Mouse (Mus musculus): ENCODE measurements around the gene Sult3a1. TPM values are rescaled to one million over a fixed set of nuclear protein-coding genes. Genes with fewer than 3 reads are reported as not detected.

Gene Sult3a1
- polyA plus RNA-seq, 1 experiment from 2014 or later, result not detected

- ATAC-seq (ENCODE audit: low FRiP score, low TSS enrichment), result peak; percentile 97
- Histone ChIP-seq H3K36me3 (ENCODE audit: insufficient read depth, low read length) (no peaks in the 10 kb centered on the region), H3K9ac (replicated peaks; ENCODE audit: low read length) (peak within 1 kb of the TSS; percentile 41; the same call in 1 of the 2 replicates), H3K27me3 (ENCODE audit: insufficient read depth, low read length) (no peaks in the 10 kb centered on the region), H3K27ac (ENCODE audit: low read length) (no peak within 1 kb of the TSS), H3K4me1 (ENCODE audit: insufficient read depth, low read length) (0 out of 2 replicates have a peak, but pooled peaks cover 4% of the 10 kb centered on the region), H3K9me3 (ENCODE audit: low read length) (no peaks in the 10 kb centered on the region), H3K4me3 (ENCODE audit: low read length) (peak within 1 kb of the TSS; percentile 52), H3K4me2 (replicated peaks; ENCODE audit: low read depth, low read length) (peak within 1 kb of the TSS; percentile 66)
- WGBS, result 6% methylated on average over 17 of the region's 17 CpGs
Measured at GRCm38 (mm10) chr10:33904530-33905481, 47.3 kb downstream of the Sult3a1 start, which contains the start of gene Rsph4a. Rsph4a (plus strand) TSS chr10:33905111.

- H3K9ac ChIP-seq (replicated peaks; ENCODE audit: low read length), result no peak overlapping the region; the same call in 1 of the 2 replicates
- no peak overlapping the region for H3K27ac ChIP-seq (ENCODE audit: low read length)
- no peaks in the 10 kb centered on the region for H3K36me3 ChIP-seq (ENCODE audit: insufficient read depth, low read length)
- 0 out of 2 replicates have a peak, but pooled peaks cover 4% of the 10 kb centered on the region for H3K4me1 ChIP-seq (ENCODE audit: insufficient read depth, low read length)
- 6% methylated on average over 6 of the region's 6 CpGs for WGBS
- no peaks in the 10 kb centered on the region for H3K27me3 ChIP-seq (ENCODE audit: insufficient read depth, low read length)
- peak; percentile 79 for ATAC-seq (ENCODE audit: low FRiP score, low TSS enrichment)
- H3K9me3 ChIP-seq (ENCODE audit: low read length), result no peaks in the 10 kb centered on the region
- peak overlapping the region; percentile 66 for H3K4me2 ChIP-seq (replicated peaks; ENCODE audit: low read depth, low read length)
- H3K4me3 ChIP-seq (ENCODE audit: low read length), result peak overlapping the region; percentile 52
Measured at GRCm38 (mm10) chr10:33905489-33905888, 48.0 kb downstream of the Sult3a1 start.

Other genes starting within 250 kb of the Sult3a1 start
- gene Clvs2, start 233.0 kb upstream of the Sult3a1 start, polyA plus RNA-seq (2015; fragmentation: Nextera tagmentation; extraction: Ambion mirVana), result 0.46 TPM in 1 of 2 replicates, not detected in the other
- gene Sult3a2, start 71.0 kb upstream of the Sult3a1 start, polyA plus RNA-seq (2015; fragmentation: Nextera tagmentation; extraction: Ambion mirVana), result not detected in 2 replicates
- gene Rsph4a, start 47.4 kb downstream of the Sult3a1 start, polyA plus RNA-seq (2015; fragmentation: Nextera tagmentation; extraction: Ambion mirVana), result 0.10 and 0.15 TPM in 2 replicates
- 19.9 and 22.0 TPM in 2 replicates for gene Zup1, start 93.5 kb downstream of the Sult3a1 start, polyA plus RNA-seq (2015; fragmentation: Nextera tagmentation; extraction: Ambion mirVana)
- gene Rwdd1, start 161.9 kb downstream of the Sult3a1 start, polyA plus RNA-seq (2015; fragmentation: Nextera tagmentation; extraction: Ambion mirVana), result 102 and 105 TPM in 2 replicates
- gene Trappc3l, start 179.9 kb downstream of the Sult3a1 start, polyA plus RNA-seq (2015; fragmentation: Nextera tagmentation; extraction: Ambion mirVana), result not detected in 2 replicates
- not detected in 2 replicates for gene Calhm4, start 186.6 kb downstream of the Sult3a1 start, polyA plus RNA-seq (2015; fragmentation: Nextera tagmentation; extraction: Ambion mirVana)
- 0.46 and 0.74 TPM in 2 replicates for gene Calhm5, start 238.8 kb downstream of the Sult3a1 start, polyA plus RNA-seq (2015; fragmentation: Nextera tagmentation; extraction: Ambion mirVana)